Mouse (Mus musculus): ENCODE measurements around the gene Izumo1. TPM values are rescaled to one million over a fixed set of nuclear protein-coding genes. Genes with fewer than 3 reads are reported as not detected.

The Izumo1 gene
- polyA plus RNA-seq, 1 experiment, result 0.16 TPM

GRCm38 (mm10) chr7:45619592-45619991 is 2.0 kb upstream of the Izumo1 start:
- DNase-seq (ENCODE audit: low read depth), result no peak
- no peak for TF ChIP-seq CTCF (IDR thresholded peaks at IDR 0.05; ENCODE audit: borderline replicate concordance, extremely low read depth, insufficient read depth, insufficient read length)
- TF ChIP-seq POLR2A (IDR thresholded peaks at IDR 0.05; ENCODE audit: borderline replicate concordance, extremely low read depth, insufficient read depth, insufficient read length, poor library complexity, severe bottlenecking), result no peak

GRCm38 (mm10) chr7:45623507-45623906 is 1.9 kb downstream of the Izumo1 start:
- DNase-seq (ENCODE audit: low read depth), result peak; percentile 47
- no peak for TF ChIP-seq CTCF (IDR thresholded peaks at IDR 0.05; ENCODE audit: borderline replicate concordance, extremely low read depth, insufficient read depth, insufficient read length)

GRCm38 (mm10) chr7:45624718-45625117 is 3.1 kb downstream of the Izumo1 start:
- TF ChIP-seq CTCF (IDR thresholded peaks at IDR 0.05; ENCODE audit: borderline replicate concordance, extremely low read depth, insufficient read depth, insufficient read length) (no peak), POLR2A (IDR thresholded peaks at IDR 0.05; ENCODE audit: borderline replicate concordance, extremely low read depth, insufficient read depth, insufficient read length, poor library complexity, severe bottlenecking) (no peak)
- no peak for DNase-seq (ENCODE audit: low read depth)

GRCm38 (mm10) chr7:45625481-45625880 is 3.9 kb downstream of the Izumo1 start:
- no peak for DNase-seq (ENCODE audit: low read depth)
- TF ChIP-seq CTCF (IDR thresholded peaks at IDR 0.05; ENCODE audit: borderline replicate concordance, extremely low read depth, insufficient read depth, insufficient read length), result no peak
- TF ChIP-seq POLR2A (IDR thresholded peaks at IDR 0.05; ENCODE audit: borderline replicate concordance, extremely low read depth, insufficient read depth, insufficient read length, poor library complexity, severe bottlenecking), result no peak

GRCm38 (mm10) chr7:45626571-45627076 is 5.0 kb downstream of the Izumo1 start:
- no peak for TF ChIP-seq POLR2A (IDR thresholded peaks at IDR 0.05; ENCODE audit: borderline replicate concordance, extremely low read depth, insufficient read depth, insufficient read length, poor library complexity, severe bottlenecking)
- no peak for DNase-seq (ENCODE audit: low read depth)

GRCm38 (mm10) chr7:45627261-45627660 is 5.7 kb downstream of the Izumo1 start, which contains the start of gene Rasip1:
Rasip1 (plus strand) TSS chr7:45627488.
- no peak for DNase-seq (ENCODE audit: low read depth)
- TF ChIP-seq POLR2A (IDR thresholded peaks at IDR 0.05; ENCODE audit: borderline replicate concordance, extremely low read depth, insufficient read depth, insufficient read length, poor library complexity, severe bottlenecking) (no peak), CTCF (IDR thresholded peaks at IDR 0.05; ENCODE audit: borderline replicate concordance, extremely low read depth, insufficient read depth, insufficient read length) (no peak)

GRCm38 (mm10) chr7:45628364-45629294 is 7.0 kb downstream of the Izumo1 start:
- TF ChIP-seq CTCF (IDR thresholded peaks at IDR 0.05; ENCODE audit: borderline replicate concordance, extremely low read depth, insufficient read depth, insufficient read length) (peak; percentile 91), POLR2A (IDR thresholded peaks at IDR 0.05; ENCODE audit: borderline replicate concordance, extremely low read depth, insufficient read depth, insufficient read length, poor library complexity, severe bottlenecking) (peak; percentile 79)
- peak; percentile 93 for DNase-seq (ENCODE audit: low read depth)

GRCm38 (mm10) chr7:45630064-45630907 is 8.7 kb downstream of the Izumo1 start:
- DNase-seq (ENCODE audit: low read depth), result peak; percentile 31
- no peak for TF ChIP-seq POLR2A (IDR thresholded peaks at IDR 0.05; ENCODE audit: borderline replicate concordance, extremely low read depth, insufficient read depth, insufficient read length, poor library complexity, severe bottlenecking)

GRCm38 (mm10) chr7:45632499-45632898 is 10.9 kb downstream of the Izumo1 start:
- no peak for TF ChIP-seq POLR2A (IDR thresholded peaks at IDR 0.05; ENCODE audit: borderline replicate concordance, extremely low read depth, insufficient read depth, insufficient read length, poor library complexity, severe bottlenecking)
- 0 out of 2 replicates have a peak, but pooled peaks have one; percentile 4 for TF ChIP-seq CTCF (IDR thresholded peaks at IDR 0.05; ENCODE audit: borderline replicate concordance, extremely low read depth, insufficient read depth, insufficient read length)
- peak; percentile 37 for DNase-seq (ENCODE audit: low read depth)

GRCm38 (mm10) chr7:45634946-45635681 is 13.5 kb downstream of the Izumo1 start:
- no peak for TF ChIP-seq POLR2A (IDR thresholded peaks at IDR 0.05; ENCODE audit: borderline replicate concordance, extremely low read depth, insufficient read depth, insufficient read length, poor library complexity, severe bottlenecking)
- no peak for TF ChIP-seq CTCF (IDR thresholded peaks at IDR 0.05; ENCODE audit: borderline replicate concordance, extremely low read depth, insufficient read depth, insufficient read length)
- no peak for DNase-seq (ENCODE audit: low read depth)
